Mouse (Mus musculus) intestine, postnatal 0 days (tissue): ENCODE data around the gene Wwc2. TPM values are rescaled to one million over a fixed set of nuclear protein-coding genes. Genes with fewer than 3 reads are reported as not detected.

Experiments used
- ATAC-seq: fragments of 200-750 bp; cut with Nextera tagmentation; 2 replicates; pipeline ENCODE4 v1.8.0; 2017; ENCODE audit warnings: mild to moderate bottlenecking, moderate TSS enrichment, moderate library complexity
- H3K27ac ChIP-seq: fragments of 300-500 bp; sonication (generic); 2 replicates; pipeline ENCODE4 v1.5.1; 2014; ENCODE audit warnings: mild to moderate bottlenecking, low read depth, low read length, moderate library complexity
- H3K27me3 ChIP-seq: fragments of 300-500 bp; sonication (generic); replicated peaks from 2 replicates; pipeline ENCODE4 v1.6.1; 2014; ENCODE audit warnings: low read length, mixed read lengths; ENCODE audit not compliant: control insufficient read depth, insufficient read depth
- H3K36me3 ChIP-seq: fragments of 300-500 bp; sonication (generic); 2 replicates; pipeline ENCODE4 v1.6.1; 2014; ENCODE audit warnings: mild to moderate bottlenecking, moderate library complexity; ENCODE audit not compliant: control insufficient read depth, insufficient read depth
- H3K4me1 ChIP-seq: fragments of 300-500 bp; sonication (generic); replicated peaks from 2 replicates; pipeline ENCODE4 v1.6.1; 2014; ENCODE audit warnings: antibody characterized with exemption, low read length, mixed read lengths; ENCODE audit not compliant: control insufficient read depth, insufficient read depth
- H3K4me2 ChIP-seq: fragments of 300-500 bp; sonication (generic); replicated peaks from 2 replicates; pipeline ENCODE4 v1.6.1; 2014; ENCODE audit warnings: low read depth, mild to moderate bottlenecking, moderate library complexity
- H3K4me3 ChIP-seq: fragments of 300-500 bp; sonication (generic); 2 replicates; pipeline ENCODE4 v1.5.1; 2014; ENCODE audit warnings: low read depth, low read length
- H3K9ac ChIP-seq: fragments of 300-500 bp; sonication (generic); 2 replicates; pipeline ENCODE4 v1.6.1; 2014; ENCODE audit warnings: mild to moderate bottlenecking, low read depth, low read length
- H3K9me3 ChIP-seq: fragments of 300-500 bp; sonication (generic); 2 replicates; pipeline ENCODE4 v1.6.1; 2016; ENCODE audit warnings: mixed run types; ENCODE audit not compliant: control insufficient read depth
- CTCF ChIP-seq: sonication (generic); IDR thresholded peaks from 2 replicates; pipeline ENCODE4 v1.5.1; 2016; ENCODE audit warnings: low read depth, mild to moderate bottlenecking, control low read depth, antibody characterized with exemption, moderate library complexity
- WGBS: fragments of 180-500 bp; shearing (Covaris S2); extraction: QIAGEN DNeasy Blood & Tissue Kit; methylation state at CpG from one replicate; pipeline ENCODE4 v1.1.7; 2014; 5-methylcytosine and 5-hydroxymethylcytosine counted together
- polyA plus RNA-seq: library from polyadenylated mRNA; unstranded; fragments of >200 nt; fragmentation: Nextera tagmentation; extraction: Ambion mirVana; gene quantifications from 2 replicates; pipeline ENCODE4 v1.2.1, GENCODE M21; 2015

Wwc2 gene
- polyA plus RNA-seq, 1 experiment from 2014 or later, result 6.7 TPM

- 78% methylated on average over 2 of the region's 2 CpGs for WGBS
Measured at GRCm38 (mm10) chr8:48019737-48020136, 29.0 kb upstream of the Wwc2 start.

GRCm38 (mm10) chr8:48016538-48016937 is 25.8 kb upstream of the Wwc2 start:
- WGBS, result 16% methylated on average over 8 of the region's 8 CpGs
- ATAC-seq, result no peak

More at GRCm38 (mm10) chr8:48019737-48020136, 29.0 kb upstream of the Wwc2 start:
- TF ChIP-seq CTCF, result no peak
- Histone ChIP-seq H3K4me3 (no peak overlapping the region), H3K4me2 (no peak overlapping the region), H3K9me3 (no peaks in the 10 kb centered on the region), H3K9ac (no peak overlapping the region), H3K27me3 (no peaks in the 10 kb centered on the region), H3K36me3 (no peaks in the 10 kb centered on the region), H3K4me1 (no peaks in the 10 kb centered on the region), H3K27ac (no peak overlapping the region)
- ATAC-seq, result no peak

DNA sequence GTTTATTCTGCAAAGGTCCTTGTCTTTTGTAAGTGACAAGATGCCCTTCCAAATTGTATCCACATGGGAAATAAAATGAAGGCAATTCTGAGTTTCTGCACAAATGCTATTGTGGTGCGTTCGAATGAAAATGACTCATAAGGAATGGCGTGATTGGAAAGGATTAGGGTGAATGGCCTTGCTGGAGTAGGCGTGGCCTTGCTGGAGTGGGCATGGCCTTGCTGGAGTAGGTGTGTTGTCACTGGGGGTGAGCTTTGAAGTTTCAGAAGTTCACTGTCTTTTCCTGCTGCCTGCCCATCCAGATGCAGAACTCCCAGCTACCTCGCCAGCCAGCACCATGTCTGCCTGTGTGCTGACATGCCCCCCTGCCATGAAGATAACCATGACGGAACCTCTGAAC is 23.7 kb upstream of the Wwc2 start:
- 83% methylated on average over 6 of the region's 6 CpGs for WGBS
- ATAC-seq, result no peak
- H3K36me3 ChIP-seq, result no peaks in the 10 kb centered on the region
- no peak overlapping the region for H3K4me2 ChIP-seq
- no peak overlapping the region for H3K9ac ChIP-seq
- H3K4me3 ChIP-seq, result no peak overlapping the region
- H3K27me3 ChIP-seq, result no peaks in the 10 kb centered on the region
- H3K9me3 ChIP-seq, result no peaks in the 10 kb centered on the region
- TF ChIP-seq CTCF, result no peak
- no peak overlapping the region for H3K27ac ChIP-seq
- no peaks in the 10 kb centered on the region for H3K4me1 ChIP-seq

More at GRCm38 (mm10) chr8:48016538-48016937, 25.8 kb upstream of the Wwc2 start:
- Histone ChIP-seq H3K4me3 (no peak overlapping the region), H3K4me2 (no peak overlapping the region), H3K9ac (no peak overlapping the region), H3K9me3 (no peaks in the 10 kb centered on the region), H3K4me1 (no peaks in the 10 kb centered on the region), H3K27me3 (no peaks in the 10 kb centered on the region), H3K36me3 (no peaks in the 10 kb centered on the region), H3K27ac (no peak overlapping the region)
- TF ChIP-seq CTCF, result peak; percentile 99

DNA sequence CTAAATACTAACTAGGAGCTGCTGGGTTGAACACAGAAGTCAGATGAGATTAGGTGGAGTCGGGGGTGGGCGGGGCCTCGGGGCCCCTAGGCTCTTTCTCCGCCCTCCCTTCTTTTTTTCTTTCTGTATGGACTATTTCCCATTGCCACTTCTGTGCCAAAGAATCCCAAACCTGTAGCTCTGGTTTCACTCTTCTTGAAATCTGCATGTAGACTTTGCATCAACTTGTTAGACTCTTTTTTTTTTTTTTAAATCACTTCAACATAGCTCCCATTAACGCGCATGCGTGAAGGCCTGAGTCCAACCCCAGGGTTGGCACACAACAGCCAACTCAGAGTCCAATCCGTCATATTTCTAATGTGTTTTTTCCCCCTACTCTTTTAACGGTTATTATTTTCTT is 22.6 kb upstream of the Wwc2 start:
- H3K27ac ChIP-seq, result no peak overlapping the region
- H3K9me3 ChIP-seq, result no peaks in the 10 kb centered on the region
- no peak overlapping the region for H3K9ac ChIP-seq
- 90% methylated on average over 9 of the region's 9 CpGs for WGBS
- no peak overlapping the region for H3K4me2 ChIP-seq
- no peaks in the 10 kb centered on the region for H3K36me3 ChIP-seq
- ATAC-seq, result no peak
- no peak overlapping the region for H3K4me3 ChIP-seq
- no peak for TF ChIP-seq CTCF
- no peaks in the 10 kb centered on the region for H3K27me3 ChIP-seq
- no peaks in the 10 kb centered on the region for H3K4me1 ChIP-seq

- no peak for ATAC-seq
- Histone ChIP-seq H3K4me2 (no peak overlapping the region), H3K4me3 (no peak overlapping the region), H3K36me3 (no peaks in the 10 kb centered on the region), H3K27ac (no peak overlapping the region), H3K4me1 (no peaks in the 10 kb centered on the region), H3K27me3 (no peaks in the 10 kb centered on the region), H3K9me3 (no peaks in the 10 kb centered on the region), H3K9ac (no peak overlapping the region)
- WGBS, result 70% methylated on average over 10 of the region's 10 CpGs
- TF ChIP-seq CTCF, result no peak
Measured at GRCm38 (mm10) chr8:48011871-48012270, 21.1 kb upstream of the Wwc2 start.

DNA sequence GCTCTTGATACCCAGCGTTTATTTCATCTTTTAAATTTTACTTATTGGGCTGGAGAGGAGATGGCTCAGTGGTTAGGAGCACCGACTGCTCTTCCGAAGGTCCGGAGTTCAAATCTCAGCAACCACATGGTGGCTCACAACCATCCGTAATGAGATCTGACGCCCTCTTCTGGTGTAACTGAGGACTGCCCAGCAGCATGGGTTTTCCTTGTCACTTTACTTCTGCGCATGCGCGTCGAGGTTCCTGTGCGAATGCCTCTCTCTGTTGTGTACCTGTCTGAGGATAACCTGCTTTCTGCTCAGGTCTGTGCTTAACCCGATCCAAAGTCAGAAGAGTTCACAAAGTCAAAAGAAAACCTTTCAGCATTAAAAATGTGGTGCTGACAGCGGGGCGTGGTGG is 20.3 kb upstream of the Wwc2 start:
- 87% methylated on average over 14 of the region's 14 CpGs for WGBS
- Histone ChIP-seq H3K27ac (no peak overlapping the region), H3K4me1 (no peaks in the 10 kb centered on the region), H3K4me2 (no peak overlapping the region), H3K9me3 (no peaks in the 10 kb centered on the region), H3K4me3 (no peak overlapping the region), H3K9ac (no peak overlapping the region), H3K36me3 (no peaks in the 10 kb centered on the region), H3K27me3 (no peaks in the 10 kb centered on the region)
- no peak for ATAC-seq
- TF ChIP-seq CTCF, result no peak

DNA sequence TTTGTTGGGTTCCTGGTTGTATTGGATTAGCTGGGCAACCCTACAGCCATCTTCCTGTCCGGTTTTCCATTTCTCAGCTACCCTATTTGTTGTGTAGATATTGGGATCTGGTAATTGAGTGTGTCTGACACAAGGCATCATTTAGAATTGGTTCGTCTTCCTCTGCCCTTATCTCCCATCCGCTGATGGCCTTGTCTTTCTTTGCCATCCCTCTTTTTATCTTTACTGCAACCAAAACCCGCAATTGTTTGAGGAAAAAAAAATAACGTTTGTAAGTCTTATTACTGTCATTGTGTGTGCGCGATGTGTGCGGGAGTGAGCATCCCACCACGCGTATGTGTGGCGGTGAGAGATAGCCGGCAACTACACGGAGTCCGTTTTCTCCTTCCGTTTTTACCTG is 18.7 kb upstream of the Wwc2 start:
- ATAC-seq, result no peak
- no peaks in the 10 kb centered on the region for H3K9me3 ChIP-seq
- TF ChIP-seq CTCF, result no peak
- no peak overlapping the region for H3K4me3 ChIP-seq
- H3K36me3 ChIP-seq, result no peaks in the 10 kb centered on the region
- H3K4me2 ChIP-seq, result no peak overlapping the region
- H3K27ac ChIP-seq, result no peak overlapping the region
- no peaks in the 10 kb centered on the region for H3K27me3 ChIP-seq
- H3K9ac ChIP-seq, result no peak overlapping the region
- 88% methylated on average over 15 of the region's 15 CpGs for WGBS
- no peaks in the 10 kb centered on the region for H3K4me1 ChIP-seq
